Mouse (Mus musculus) kidney, embryonic 14.5 days (tissue): ENCODE data around the gene Ahcyl1. TPM values are rescaled to one million over a fixed set of nuclear protein-coding genes. Genes with fewer than 3 reads are reported as not detected.
A peak's percentile ranks its signal among the peaks of the same experiment; 100 is the strongest.

Experiments used
- ATAC-seq: fragments of 200-750 bp; cut with Nextera tagmentation; 2 replicates; pipeline ENCODE4 v1.8.0; 2017; ENCODE audit warnings: moderate number of reproducible peaks, mild to moderate bottlenecking, moderate TSS enrichment, moderate library complexity; ENCODE audit not compliant: low FRiP score, low TSS enrichment
- H3K27ac ChIP-seq: fragments of 300-500 bp; sonication (generic); 2 replicates; pipeline ENCODE4 v1.5.1; 2014; ENCODE audit warnings: low read depth, mild to moderate bottlenecking, low read length, moderate library complexity, mixed read lengths
- H3K27me3 ChIP-seq: fragments of 300-500 bp; sonication (generic); 2 replicates; pipeline ENCODE4 v1.6.1; 2014; ENCODE audit warnings: mild to moderate bottlenecking, low read length; ENCODE audit not compliant: control insufficient read depth, insufficient read depth
- H3K36me3 ChIP-seq: fragments of 300-500 bp; sonication (generic); 2 replicates; pipeline ENCODE4 v1.6.1; 2014; ENCODE audit warnings: low read length, mixed read lengths; ENCODE audit not compliant: control insufficient read depth, insufficient read depth
- H3K4me1 ChIP-seq: fragments of 300-500 bp; sonication (generic); 2 replicates; pipeline ENCODE4 v1.6.1; 2014; ENCODE audit warnings: low read length, mixed read lengths; ENCODE audit not compliant: control insufficient read depth, insufficient read depth
- H3K4me2 ChIP-seq: fragments of 300-500 bp; sonication (generic); replicated peaks from 2 replicates; pipeline ENCODE4 v1.6.1; 2014; ENCODE audit warnings: low read depth, mild to moderate bottlenecking, low read length
- H3K4me3 ChIP-seq: fragments of 300-500 bp; sonication (generic); 2 replicates; pipeline ENCODE4 v1.5.1; 2014; ENCODE audit warnings: mild to moderate bottlenecking, low read length
- H3K9ac ChIP-seq: fragments of 300-500 bp; sonication (generic); 2 replicates; pipeline ENCODE4 v1.6.1; 2014; ENCODE audit warnings: low read depth, mild to moderate bottlenecking, low read length, moderate library complexity
- H3K9me3 ChIP-seq: fragments of 300-500 bp; sonication (generic); 2 replicates; pipeline ENCODE4 v1.6.1; 2016; ENCODE audit warnings: low read length; ENCODE audit not compliant: control insufficient read depth
- WGBS: fragments of 180-500 bp; shearing (Covaris S2); extraction: QIAGEN DNeasy Blood & Tissue Kit; methylation state at CpG from one replicate; pipeline ENCODE4 v1.1.7; 2014; 5-methylcytosine and 5-hydroxymethylcytosine counted together
- polyA plus RNA-seq: library from polyadenylated mRNA; unstranded; fragments of >200 nt; fragmentation: Nextera tagmentation; extraction: Ambion mirVana; gene quantifications from 2 replicates; pipeline ENCODE4 v1.2.1, GENCODE M21; 2014

Ahcyl1 gene
- polyA plus RNA-seq, 1 experiment from 2014 or later, result 119 TPM

- Histone ChIP-seq H3K9ac (peak overlapping the region; percentile 82), H3K36me3 (no peaks in the 10 kb centered on the region), H3K4me3 (peak overlapping the region; percentile 96), H3K27ac (peak overlapping the region; percentile 83), H3K9me3 (no peaks in the 10 kb centered on the region), H3K27me3 (no peaks in the 10 kb centered on the region), H3K4me2 (peak overlapping the region; percentile 92), H3K4me1 (peaks cover 18% of the 10 kb centered on the region)
- no peak for ATAC-seq
- 3% methylated on average over 16 of the region's 16 CpGs for WGBS
Observed at GRCm38 (mm10) chr3:107695219-107695947, 977 bp downstream of the Ahcyl1 start.

DNA sequence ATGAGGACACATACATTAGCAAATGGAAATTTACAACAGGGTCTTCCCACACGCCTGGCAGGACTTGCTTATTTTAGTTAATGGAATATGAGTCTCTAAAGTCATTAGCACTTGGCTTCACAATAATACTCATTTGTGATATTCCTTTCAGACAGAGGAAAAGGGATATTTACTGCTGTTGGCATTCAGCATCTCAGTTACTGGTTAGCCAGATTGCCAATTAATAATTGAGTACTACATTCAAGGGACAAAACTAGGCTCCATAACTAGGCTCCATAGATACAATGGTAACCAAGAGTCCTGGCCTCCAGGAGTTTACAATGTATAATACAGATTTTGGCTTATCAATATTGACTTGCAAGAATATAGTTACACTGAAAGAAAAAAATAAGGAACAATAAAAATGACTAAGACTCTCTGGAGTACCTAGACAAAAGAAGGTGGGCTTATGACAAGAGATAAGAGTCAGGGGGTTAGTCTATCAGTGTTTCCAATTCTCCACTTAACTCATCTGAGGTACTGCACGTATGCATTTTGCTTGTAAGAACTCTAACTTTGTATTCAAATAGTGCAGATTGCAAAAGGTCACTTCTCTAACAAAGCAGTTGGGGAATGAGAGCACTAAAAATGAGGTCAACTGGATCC is 2.0 kb downstream of the Ahcyl1 start:
- 62% methylated on average over 2 of the region's 2 CpGs for WGBS
- no peak for ATAC-seq
- peak overlapping the region; percentile 96 for H3K4me3 ChIP-seq
- peak overlapping the region; percentile 82 for H3K9ac ChIP-seq
- no peaks in the 10 kb centered on the region for H3K36me3 ChIP-seq
- peaks cover 18% of the 10 kb centered on the region for H3K4me1 ChIP-seq
- no peaks in the 10 kb centered on the region for H3K27me3 ChIP-seq
- H3K4me2 ChIP-seq, result peak overlapping the region; percentile 92
- H3K27ac ChIP-seq, result no peak overlapping the region
- H3K9me3 ChIP-seq, result no peaks in the 10 kb centered on the region

DNA sequence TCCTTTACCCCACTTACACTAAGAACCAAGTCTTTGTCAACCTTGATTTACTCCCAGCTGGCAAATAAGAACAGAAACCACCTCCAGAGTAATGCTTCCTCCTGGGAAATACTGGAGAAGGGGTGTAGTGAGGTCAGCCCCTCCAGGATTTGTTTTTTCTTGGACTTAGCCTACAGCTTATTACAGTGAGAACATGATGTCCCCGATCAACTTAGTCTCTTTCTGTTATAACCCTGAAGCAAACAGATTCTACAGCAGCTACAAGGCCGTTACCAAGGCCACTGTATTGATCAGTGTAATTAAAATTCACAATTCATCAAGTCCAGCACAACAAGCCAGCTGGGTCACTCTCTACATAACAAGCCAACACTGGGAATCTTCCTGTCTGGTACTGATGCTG is 6.0 kb downstream of the Ahcyl1 start:
- H3K36me3 ChIP-seq, result no peaks in the 10 kb centered on the region; the same call in 1 of the 2 replicates
- no peak for ATAC-seq
- no peak overlapping the region for H3K4me3 ChIP-seq
- 89% methylated on average over 2 of the region's 2 CpGs for WGBS
- H3K4me1 ChIP-seq, result peaks cover 18% of the 10 kb centered on the region
- H3K27me3 ChIP-seq, result no peaks in the 10 kb centered on the region
- no peak overlapping the region for H3K27ac ChIP-seq
- H3K4me2 ChIP-seq, result no peak overlapping the region
- no peak overlapping the region for H3K9ac ChIP-seq
- no peaks in the 10 kb centered on the region for H3K9me3 ChIP-seq

- Histone ChIP-seq H3K9ac (no peak overlapping the region), H3K4me1 (peaks cover 7% of the 10 kb centered on the region), H3K27ac (no peak overlapping the region), H3K4me3 (no peak overlapping the region), H3K36me3 (no peaks in the 10 kb centered on the region; the same call in 1 of the 2 replicates), H3K9me3 (no peaks in the 10 kb centered on the region), H3K4me2 (no peak overlapping the region), H3K27me3 (no peaks in the 10 kb centered on the region)
- no peak for ATAC-seq
Observed at GRCm38 (mm10) chr3:107689245-107689644, 7.1 kb downstream of the Ahcyl1 start.

DNA sequence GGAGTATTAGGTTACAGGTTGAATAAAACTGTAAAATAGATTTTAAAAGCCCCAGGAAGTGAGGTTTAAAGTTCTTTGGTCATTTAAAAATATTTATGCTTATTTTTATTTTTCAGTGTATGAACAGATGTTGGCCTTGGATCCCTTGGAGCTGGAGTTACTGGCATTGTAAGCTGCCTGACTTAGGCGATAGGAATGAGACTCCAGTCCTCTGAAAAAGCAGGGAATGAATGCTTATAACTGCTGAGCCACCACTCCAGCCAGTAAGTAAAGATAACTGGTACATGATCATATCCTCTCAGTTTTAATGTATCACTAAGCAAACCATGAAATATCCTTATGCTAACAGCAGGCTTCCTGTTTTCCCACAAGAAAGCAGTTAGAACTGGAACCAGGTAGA is 8.1 kb downstream of the Ahcyl1 start:
- no peaks in the 10 kb centered on the region; the same call in 1 of the 2 replicates for H3K36me3 ChIP-seq
- H3K27ac ChIP-seq, result no peak overlapping the region
- WGBS, result 80% methylated on average over 1 of the region's 1 CpGs
- H3K9me3 ChIP-seq, result no peaks in the 10 kb centered on the region
- ATAC-seq, result no peak
- no peak overlapping the region for H3K4me2 ChIP-seq
- no peak overlapping the region for H3K4me3 ChIP-seq
- no peaks in the 10 kb centered on the region for H3K27me3 ChIP-seq
- H3K9ac ChIP-seq, result no peak overlapping the region
- H3K4me1 ChIP-seq, result no peaks in the 10 kb centered on the region

DNA sequence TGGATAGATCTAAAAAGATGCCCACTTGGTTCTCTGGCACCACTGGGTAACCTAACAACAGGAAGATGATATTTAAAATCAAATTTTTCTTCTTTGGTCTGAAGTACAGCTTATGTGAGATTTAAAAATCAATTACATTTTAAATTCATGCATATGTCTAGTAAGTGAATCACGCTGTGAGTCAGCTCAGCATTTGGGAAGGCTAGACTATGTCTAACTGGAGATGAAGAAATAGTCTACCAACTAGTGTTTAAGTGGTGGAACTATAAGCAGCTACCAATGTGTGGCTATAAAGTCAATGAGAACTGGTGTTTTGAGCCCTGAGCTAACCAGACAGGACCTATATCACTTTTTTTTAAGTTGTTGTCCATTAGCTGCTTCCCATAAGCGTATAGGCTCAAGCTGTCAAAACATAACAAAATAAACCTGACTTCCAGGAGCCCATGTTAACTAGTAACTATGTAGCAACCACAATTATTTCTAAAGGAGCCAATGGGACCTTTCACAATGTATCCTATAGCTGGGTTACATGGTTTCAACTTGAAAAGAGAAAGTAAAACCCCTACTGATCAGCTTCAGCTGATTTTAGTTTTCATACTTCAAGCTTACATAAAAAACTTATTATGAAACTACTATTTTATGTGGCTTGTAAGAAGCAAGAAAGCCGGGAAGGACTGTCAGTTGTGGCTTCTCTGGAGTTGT is 9.9 kb downstream of the Ahcyl1 start:
- Histone ChIP-seq H3K4me1 (no peaks in the 10 kb centered on the region), H3K4me2 (no peak overlapping the region), H3K27me3 (no peaks in the 10 kb centered on the region), H3K36me3 (no peaks in the 10 kb centered on the region; the same call in 1 of the 2 replicates), H3K9me3 (no peaks in the 10 kb centered on the region), H3K9ac (no peak overlapping the region), H3K4me3 (no peak overlapping the region), H3K27ac (no peak overlapping the region)
- WGBS, result 88% methylated on average over 3 of the region's 3 CpGs
- no peak for ATAC-seq

GRCm38 (mm10) chr3:107685652-107686051 is 10.7 kb downstream of the Ahcyl1 start:
- H3K4me2 ChIP-seq, result no peak overlapping the region
- no peak overlapping the region for H3K9ac ChIP-seq
- no peaks in the 10 kb centered on the region for H3K27me3 ChIP-seq
- H3K9me3 ChIP-seq, result no peaks in the 10 kb centered on the region
- H3K27ac ChIP-seq, result no peak overlapping the region
- no peak overlapping the region for H3K4me3 ChIP-seq
- no peaks in the 10 kb centered on the region; the same call in 1 of the 2 replicates for H3K36me3 ChIP-seq
- WGBS, result 79% methylated on average over 2 of the region's 2 CpGs
- ATAC-seq, result no peak
- H3K4me1 ChIP-seq, result no peaks in the 10 kb centered on the region

- Histone ChIP-seq H3K4me3 (no peak overlapping the region), H3K4me2 (no peak overlapping the region), H3K4me1 (peaks cover 7% of the 10 kb centered on the region; the same call in 1 of the 2 replicates), H3K9ac (no peak overlapping the region), H3K27ac (no peak overlapping the region), H3K27me3 (no peaks in the 10 kb centered on the region), H3K36me3 (no peaks in the 10 kb centered on the region; the same call in 1 of the 2 replicates), H3K9me3 (no peaks in the 10 kb centered on the region)
- WGBS, result 86% methylated on average over 1 of the region's 1 CpGs
- no peak for ATAC-seq
Observed at GRCm38 (mm10) chr3:107683587-107683986, 12.8 kb downstream of the Ahcyl1 start.
